Mouse (Mus musculus): ENCODE measurements at regions not wholly inside any gene's neighbourhood (a gene's known extent, or its start where the extent isn't known, plus 50 kb on each side); places are given as distances from the start of the nearest gene placed in this dataset.

DNA sequence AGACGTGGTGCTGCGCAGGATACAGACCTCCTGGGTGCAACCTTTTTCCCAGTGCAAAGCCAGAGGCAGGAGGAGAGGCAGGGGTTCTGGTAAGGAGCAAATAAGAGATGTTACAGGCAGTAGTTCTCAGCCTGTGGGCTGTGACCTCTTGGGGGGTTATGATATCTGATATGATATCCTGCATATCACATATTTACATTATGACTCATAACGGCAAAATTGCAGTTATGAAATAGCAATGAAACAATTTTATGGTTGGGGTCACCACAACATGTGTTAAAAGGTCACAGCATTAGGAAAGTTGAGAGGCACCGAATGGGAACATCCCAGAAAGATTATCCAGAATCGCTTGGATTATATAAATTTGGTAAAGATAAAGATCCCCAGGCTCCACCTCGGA is 502.8 kb upstream of the Adam5 start:
- H3K79me2 ChIP-seq (ENCODE audit: control insufficient read depth, insufficient read depth) = no peaks in the 10 kb centered on the region
- no peak overlapping the region for H3K4me3 ChIP-seq
- TF ChIP-seq POLR2A (IDR thresholded peaks at IDR 0.05; ENCODE audit: insufficient read length, low read depth) = no peak
- TF ChIP-seq CEBPB (IDR thresholded peaks at IDR 0.05; ENCODE audit: insufficient read depth, poor library complexity, severe bottlenecking) = peak; percentile 65; the same call in 1 of the 2 replicates
- H3K27me3 ChIP-seq (ENCODE audit: control insufficient read depth, insufficient read depth, insufficient read length) = no peaks in the 10 kb centered on the region
- no peaks in the 10 kb centered on the region for H3K36me3 ChIP-seq (ENCODE audit: control insufficient read depth, insufficient read depth)
- H3ac ChIP-seq (ENCODE audit: control insufficient read depth, insufficient read length) = no peak overlapping the region
- peak overlapping the region; percentile 50 for H3K4me2 ChIP-seq (ENCODE audit: low read depth)

DNA sequence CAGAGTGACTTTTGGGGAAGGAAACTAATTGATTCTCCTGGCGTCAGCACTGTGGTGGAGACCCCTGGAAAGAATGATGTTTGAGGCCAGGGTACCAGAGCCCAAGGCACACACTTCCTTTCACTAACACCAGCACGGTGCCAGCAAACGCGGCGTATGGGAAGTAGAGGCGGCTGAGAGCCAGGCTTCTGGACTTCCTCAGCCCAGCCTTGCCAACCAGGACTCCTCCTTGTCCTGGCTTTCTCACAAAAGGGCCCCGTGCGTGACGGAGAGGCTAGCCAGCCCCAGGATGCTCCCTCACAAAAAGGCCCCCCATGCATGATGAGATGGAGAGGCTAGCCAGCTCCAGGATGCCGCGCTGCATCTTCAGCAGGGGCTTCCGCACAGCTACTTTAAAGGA is 502.1 kb upstream of the Adam5 start:
- no peak overlapping the region for H3K4me2 ChIP-seq (ENCODE audit: low read depth)

DNA sequence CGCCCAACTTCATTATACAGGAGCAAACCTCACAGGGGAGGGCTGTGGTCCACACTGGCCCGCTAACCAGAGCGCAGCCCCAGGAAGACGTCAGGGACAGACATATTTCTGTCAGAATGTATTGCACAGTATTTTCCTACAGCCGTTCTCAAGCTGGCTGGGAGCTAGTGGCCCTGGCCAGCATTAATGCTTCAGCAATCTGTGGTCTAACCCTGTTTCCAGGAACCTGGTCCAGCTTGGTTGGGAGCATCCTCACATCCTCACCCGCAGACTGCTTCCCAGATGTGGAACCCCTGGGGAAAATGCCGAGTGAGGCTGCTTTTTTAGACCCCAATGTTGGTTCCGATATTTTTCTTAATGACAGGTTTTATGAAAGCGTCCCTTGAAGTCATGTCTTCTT is 500.6 kb upstream of the Adam5 start:
- no peak for TF ChIP-seq TCF3 (IDR thresholded peaks at IDR 0.05; ENCODE audit: insufficient read length, low read depth)
- no peak for TF ChIP-seq MAX (IDR thresholded peaks at IDR 0.05; ENCODE audit: low read depth)
- no peak for TF ChIP-seq E2F4 (IDR thresholded peaks at IDR 0.05; ENCODE audit: insufficient read depth)
- TF ChIP-seq MYOG (IDR thresholded peaks at IDR 0.05; ENCODE audit: control insufficient read depth in 1 of 3, insufficient read depth in 1 of 3, insufficient read length in 2 of 3, low read depth in 2 of 3) = no peak
- TF ChIP-seq REST (IDR thresholded peaks at IDR 0.05; ENCODE audit: insufficient read depth, insufficient read length) = no peak
- Histone ChIP-seq H3K4me3 (no peak overlapping the region), H3K79me2 (ENCODE audit: control insufficient read depth, insufficient read depth) (no peaks in the 10 kb centered on the region)

More for the DNA sequence above, 502.1 kb upstream of the Adam5 start:
- Histone ChIP-seq H3K4me3 (no peak overlapping the region), H3K79me2 (ENCODE audit: control insufficient read depth, insufficient read depth) (no peaks in the 10 kb centered on the region), H3K27me3 (ENCODE audit: control insufficient read depth, insufficient read depth, insufficient read length) (no peaks in the 10 kb centered on the region), H3ac (ENCODE audit: control insufficient read depth, insufficient read length) (no peak overlapping the region), H3K36me3 (ENCODE audit: control insufficient read depth, insufficient read depth) (no peaks in the 10 kb centered on the region)
- TF ChIP-seq REST (IDR thresholded peaks at IDR 0.05; ENCODE audit: insufficient read depth, insufficient read length) (no peak), SRF (IDR thresholded peaks at IDR 0.05; ENCODE audit: control insufficient read depth, insufficient read length, low read depth) (no peak), USF1 (IDR thresholded peaks at IDR 0.05; ENCODE audit: low read depth) (no peak), POLR2A (IDR thresholded peaks at IDR 0.05; ENCODE audit: insufficient read length, low read depth) (no peak), POLR2AphosphoS2 (IDR thresholded peaks at IDR 0.05; ENCODE audit: insufficient read length, low read depth) (no peak), MYOG (IDR thresholded peaks at IDR 0.05; ENCODE audit: control insufficient read depth in 1 of 3, insufficient read depth in 1 of 3, insufficient read length in 2 of 3, low read depth in 2 of 3) (no peak), TCF12 (IDR thresholded peaks at IDR 0.05; ENCODE audit: insufficient read depth, poor library complexity, severe bottlenecking) (no peak), TCF3 (IDR thresholded peaks at IDR 0.05; ENCODE audit: insufficient read length, low read depth) (no peak), MAX (IDR thresholded peaks at IDR 0.05; ENCODE audit: low read depth) (no peak)

DNA sequence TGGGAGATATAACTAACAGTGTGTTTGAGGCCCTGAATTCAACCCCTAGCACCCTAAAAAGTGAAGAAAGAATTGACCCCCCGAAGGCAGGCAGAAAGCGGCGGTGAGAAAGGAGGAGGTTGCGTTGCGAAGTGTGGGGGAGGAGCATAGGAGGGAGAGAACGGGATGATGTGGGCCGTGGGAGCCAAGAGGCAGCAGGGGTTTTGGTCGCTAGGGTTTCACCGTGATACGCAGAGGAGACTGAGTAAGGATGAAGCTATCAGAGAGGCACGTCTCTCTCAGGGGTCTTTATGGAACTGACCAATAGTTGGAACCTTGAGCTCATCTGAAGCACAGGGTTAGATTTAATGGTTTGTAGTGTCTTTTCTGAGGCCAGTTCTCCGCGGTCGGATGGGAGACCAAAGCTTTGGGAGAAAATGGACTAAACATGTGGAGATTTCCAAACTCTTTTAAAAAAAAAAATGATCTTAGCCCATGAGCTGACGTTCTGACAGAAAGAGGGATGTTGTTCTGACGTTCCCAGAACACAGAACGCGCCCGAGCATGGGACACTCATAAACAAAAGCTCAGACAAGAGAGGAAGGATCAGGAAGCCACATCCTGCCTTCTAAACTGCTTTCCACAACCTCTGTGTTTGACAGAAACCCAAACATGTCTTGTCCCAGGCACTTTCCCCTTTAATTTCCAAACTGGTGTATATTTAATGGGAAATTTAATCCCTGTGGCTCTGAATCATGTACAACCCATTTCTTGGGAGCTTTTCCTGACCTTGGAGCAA is 499.7 kb upstream of the Adam5 start:
- H3K36me3 ChIP-seq (ENCODE audit: control insufficient read depth, insufficient read depth) = no peaks in the 10 kb centered on the region
- no peaks in the 10 kb centered on the region for H3K79me2 ChIP-seq (ENCODE audit: control insufficient read depth, insufficient read depth)
- H3K27me3 ChIP-seq (ENCODE audit: control insufficient read depth, insufficient read depth, insufficient read length) = no peaks in the 10 kb centered on the region
- H3K4me2 ChIP-seq (ENCODE audit: low read depth) = no peak overlapping the region
- no peak overlapping the region for H3K4me3 ChIP-seq
- TF ChIP-seq POLR2AphosphoS2 (IDR thresholded peaks at IDR 0.05; ENCODE audit: insufficient read length, low read depth) (no peak), MYOG (IDR thresholded peaks at IDR 0.05; ENCODE audit: control insufficient read depth in 1 of 3, insufficient read depth in 1 of 3, insufficient read length in 2 of 3, low read depth in 2 of 3) (no peak), TCF3 (IDR thresholded peaks at IDR 0.05; ENCODE audit: insufficient read length, low read depth) (no peak), SRF (IDR thresholded peaks at IDR 0.05; ENCODE audit: control insufficient read depth, insufficient read length, low read depth) (no peak), MAX (IDR thresholded peaks at IDR 0.05; ENCODE audit: low read depth) (no peak), POLR2A (IDR thresholded peaks at IDR 0.05; ENCODE audit: insufficient read length, low read depth) (no peak), E2F4 (IDR thresholded peaks at IDR 0.05; ENCODE audit: insufficient read depth) (no peak), CEBPB (IDR thresholded peaks at IDR 0.05; ENCODE audit: insufficient read depth, poor library complexity, severe bottlenecking) (no peak), MYOD1 (IDR thresholded peaks at IDR 0.05; ENCODE audit: control insufficient read depth in 1 of 3, insufficient read length in 2 of 3, low read depth in 2 of 3) (no peak), REST (IDR thresholded peaks at IDR 0.05; ENCODE audit: insufficient read depth, insufficient read length) (no peak), TCF12 (IDR thresholded peaks at IDR 0.05; ENCODE audit: insufficient read depth, poor library complexity, severe bottlenecking) (no peak), USF1 (IDR thresholded peaks at IDR 0.05; ENCODE audit: low read depth) (no peak)
- H3ac ChIP-seq (ENCODE audit: control insufficient read depth, insufficient read length) = no peak overlapping the region

More for the DNA sequence above, 500.6 kb upstream of the Adam5 start:
- Histone ChIP-seq H3K27me3 (ENCODE audit: control insufficient read depth, insufficient read depth, insufficient read length) (no peaks in the 10 kb centered on the region), H3ac (ENCODE audit: control insufficient read depth, insufficient read length) (no peak overlapping the region), H3K4me2 (ENCODE audit: low read depth) (no peak overlapping the region), H3K36me3 (ENCODE audit: control insufficient read depth, insufficient read depth) (no peaks in the 10 kb centered on the region)

DNA sequence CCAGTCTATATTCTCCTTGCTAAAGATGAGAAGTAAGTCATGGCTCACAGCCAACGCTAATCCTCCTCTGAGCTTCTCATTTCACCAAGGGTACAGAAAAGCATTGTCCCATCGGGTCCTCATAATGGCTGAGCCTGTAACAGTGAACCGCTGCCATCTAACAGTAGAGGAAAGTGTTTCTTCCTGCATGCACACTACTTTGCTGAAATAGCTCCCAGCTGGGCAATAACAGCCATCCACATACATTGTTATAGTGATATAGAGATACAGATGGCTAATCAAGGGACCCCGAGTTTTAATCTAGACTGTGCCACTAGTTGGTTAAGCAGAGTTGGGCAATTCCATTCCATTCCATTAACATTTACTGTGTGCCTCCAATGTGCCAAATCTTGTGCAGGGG is 492.2 kb upstream of the Adam5 start:
- TF ChIP-seq POLR2AphosphoS2 (IDR thresholded peaks at IDR 0.05; ENCODE audit: insufficient read length, low read depth) (no peak), MYOG (IDR thresholded peaks at IDR 0.05; ENCODE audit: control insufficient read depth in 1 of 3, insufficient read depth in 1 of 3, insufficient read length in 2 of 3, low read depth in 2 of 3) (no peak), REST (IDR thresholded peaks at IDR 0.05; ENCODE audit: insufficient read depth, insufficient read length) (no peak), TCF3 (IDR thresholded peaks at IDR 0.05; ENCODE audit: insufficient read length, low read depth) (no peak), SRF (IDR thresholded peaks at IDR 0.05; ENCODE audit: control insufficient read depth, insufficient read length, low read depth) (no peak), USF1 (IDR thresholded peaks at IDR 0.05; ENCODE audit: low read depth) (no peak), MYOD1 (IDR thresholded peaks at IDR 0.05; ENCODE audit: control insufficient read depth in 1 of 3, insufficient read length in 2 of 3, low read depth in 2 of 3) (no peak), POLR2A (IDR thresholded peaks at IDR 0.05; ENCODE audit: insufficient read length, low read depth) (no peak), MAX (IDR thresholded peaks at IDR 0.05; ENCODE audit: low read depth) (no peak), CEBPB (IDR thresholded peaks at IDR 0.05; ENCODE audit: insufficient read depth, poor library complexity, severe bottlenecking) (no peak), E2F4 (IDR thresholded peaks at IDR 0.05; ENCODE audit: insufficient read depth) (no peak), TCF12 (IDR thresholded peaks at IDR 0.05; ENCODE audit: insufficient read depth, poor library complexity, severe bottlenecking) (no peak)
- Histone ChIP-seq H3K4me2 (ENCODE audit: low read depth) (no peak overlapping the region), H3K4me3 (no peak overlapping the region), H3K79me2 (ENCODE audit: control insufficient read depth, insufficient read depth) (no peaks in the 10 kb centered on the region), H3K27me3 (ENCODE audit: control insufficient read depth, insufficient read depth, insufficient read length) (no peaks in the 10 kb centered on the region), H3K36me3 (ENCODE audit: control insufficient read depth, insufficient read depth) (no peaks in the 10 kb centered on the region), H3ac (ENCODE audit: control insufficient read depth, insufficient read length) (no peak overlapping the region)

Data from myocyte (in vitro differentiated cells).